Mouse (Mus musculus) brown adipose tissue, adult 24 weeks (tissue): ENCODE results near the gene Galnt5. TPM values are rescaled to one million over a fixed set of nuclear protein-coding genes. Genes with fewer than 3 reads are reported as not detected.

Experiments
- H3K27ac ChIP-seq: fragments of 200-500 bp; replicated peaks from 2 replicates; pipeline ENCODE4 v1.5.1; 2012; ENCODE audit warnings: low read depth, mild to moderate bottlenecking, low read length
- H3K4me1 ChIP-seq: fragments of 200-500 bp; 2 replicates; pipeline ENCODE4 v1.6.1; 2012; ENCODE audit warnings: low read length, mixed read lengths; ENCODE audit not compliant: control insufficient read depth, insufficient read depth, insufficient read length
- H3K4me3 ChIP-seq: fragments of 200-500 bp; 2 replicates; pipeline ENCODE4 v1.5.1; 2012; ENCODE audit warnings: low read depth, mild to moderate bottlenecking, low read length, moderate library complexity; ENCODE audit not compliant: insufficient read depth
- polyA plus RNA-seq: library from polyadenylated mRNA; stranded (reverse); fragments of >200 nt; gene quantifications from 2 replicates; pipeline ENCODE4 v1.2.4, GENCODE M21; 2012; ENCODE audit not compliant: missing spikeins, insufficient read depth, insufficient read length

Galnt5 gene
- polyA plus RNA-seq, 1 experiment: not detected

- Histone ChIP-seq H3K4me3 (no peak overlapping the region), H3K27ac (no peak overlapping the region), H3K4me1 (no peaks in the 10 kb centered on the region)
These were observed 82.2 kb downstream of the Galnt5 start for GRCm38 (mm10) chr2:58079849-58080248.

- H3K4me1 ChIP-seq: no peaks in the 10 kb centered on the region
- H3K4me3 ChIP-seq: no peak overlapping the region
- no peak overlapping the region for H3K27ac ChIP-seq
These were observed 88.7 kb downstream of the Galnt5 start for GRCm38 (mm10) chr2:58086420-58086819.

GRCm38 (mm10) chr2:58094818-58095217 is 97.1 kb downstream of the Galnt5 start:
- H3K27ac ChIP-seq: no peak overlapping the region
- no peaks in the 10 kb centered on the region for H3K4me1 ChIP-seq
- H3K4me3 ChIP-seq: no peak overlapping the region

Other genes starting within 250 kb of the Galnt5 start
- not detected in 2 replicates for gene Ermn, start 55.0 kb downstream of the Galnt5 start, polyA plus RNA-seq
- gene Cytip, start 197.6 kb downstream of the Galnt5 start, polyA plus RNA-seq: 1.6 and 2.4 TPM in 2 replicates